Mouse (Mus musculus): ENCODE results near the gene Adgrd1. TPM values are rescaled to one million over a fixed set of nuclear protein-coding genes. Genes with fewer than 3 reads are reported as not detected.

Gene Adgrd1
- polyA plus RNA-seq, 1 experiment: 3.3 TPM

GRCm38 (mm10) chr5:129066541-129067230 lies 29.9 kb upstream of the Adgrd1 start:
- no peak for DNase-seq
- Histone ChIP-seq H3K27me3 (ENCODE audit: control insufficient read depth, insufficient read depth, low read length) (no peaks in the 10 kb centered on the region), H3K27ac (ENCODE audit: control insufficient read depth, insufficient read depth, low read length) (no peak overlapping the region), H3K4me3 (ENCODE audit: control insufficient read depth, insufficient read depth, low read length) (no peak overlapping the region), H3K4me1 (replicated peaks; ENCODE audit: control insufficient read depth, insufficient read depth, low read length) (peaks cover 3% of the 10 kb centered on the region; the same call in 1 of the 2 replicates), H3K36me3 (ENCODE audit: control insufficient read depth, insufficient read depth, low read length) (no peaks in the 10 kb centered on the region)
- 95% methylated on average over 8 of the region's 8 CpGs for WGBS
- no peak for TF ChIP-seq POLR2A (IDR thresholded peaks at IDR 0.05; ENCODE audit: control insufficient read depth, extremely low read depth, insufficient read depth, low read length, poor library complexity)
- no peak for TF ChIP-seq CTCF (IDR thresholded peaks at IDR 0.05; ENCODE audit: borderline replicate concordance, control insufficient read depth, extremely low read depth, insufficient read depth, low read length, poor library complexity)

DNA sequence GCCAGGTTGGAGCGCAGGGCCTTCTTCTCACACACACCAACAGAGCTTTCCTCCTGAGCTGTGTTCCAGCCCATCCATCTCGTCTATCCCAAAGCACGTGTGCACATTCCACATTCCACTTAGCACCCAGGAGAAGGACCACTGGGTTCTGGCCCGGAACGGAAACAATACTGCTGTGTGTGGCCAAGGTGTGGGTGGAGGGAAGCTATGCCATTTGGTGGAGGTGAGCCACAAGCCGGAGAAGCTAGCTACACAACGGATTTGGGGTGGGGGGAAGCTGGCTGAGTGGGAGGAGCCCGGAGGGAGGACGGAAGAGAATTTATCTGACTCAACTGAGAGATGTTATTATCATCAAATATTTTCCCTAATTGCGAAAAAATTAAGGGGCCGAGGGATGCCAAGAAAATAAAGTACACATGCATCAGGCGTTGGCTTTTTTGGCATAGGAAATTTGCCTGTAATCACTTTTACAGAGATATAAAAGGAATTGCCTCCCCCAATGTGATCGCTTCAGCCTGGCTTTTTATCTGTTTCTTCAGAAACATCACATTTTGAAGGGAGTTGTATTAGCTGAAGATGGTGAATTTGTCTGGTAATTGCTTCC lies 29.2 kb upstream of the Adgrd1 start:
- H3K4me3 ChIP-seq (ENCODE audit: control insufficient read depth, insufficient read depth, low read length): no peak overlapping the region
- H3K27ac ChIP-seq (ENCODE audit: control insufficient read depth, insufficient read depth, low read length): no peak overlapping the region
- no peaks in the 10 kb centered on the region for H3K27me3 ChIP-seq (ENCODE audit: control insufficient read depth, insufficient read depth, low read length)
- DNase-seq: no peak
- peaks cover 3% of the 10 kb centered on the region; the same call in 1 of the 2 replicates for H3K4me1 ChIP-seq (replicated peaks; ENCODE audit: control insufficient read depth, insufficient read depth, low read length)
- TF ChIP-seq POLR2A (IDR thresholded peaks at IDR 0.05; ENCODE audit: control insufficient read depth, extremely low read depth, insufficient read depth, low read length, poor library complexity) (no peak), CTCF (IDR thresholded peaks at IDR 0.05; ENCODE audit: borderline replicate concordance, control insufficient read depth, extremely low read depth, insufficient read depth, low read length, poor library complexity) (no peak)
- 78% methylated on average over 13 of the region's 13 CpGs for WGBS
- H3K36me3 ChIP-seq (ENCODE audit: control insufficient read depth, insufficient read depth, low read length): no peaks in the 10 kb centered on the region

DNA sequence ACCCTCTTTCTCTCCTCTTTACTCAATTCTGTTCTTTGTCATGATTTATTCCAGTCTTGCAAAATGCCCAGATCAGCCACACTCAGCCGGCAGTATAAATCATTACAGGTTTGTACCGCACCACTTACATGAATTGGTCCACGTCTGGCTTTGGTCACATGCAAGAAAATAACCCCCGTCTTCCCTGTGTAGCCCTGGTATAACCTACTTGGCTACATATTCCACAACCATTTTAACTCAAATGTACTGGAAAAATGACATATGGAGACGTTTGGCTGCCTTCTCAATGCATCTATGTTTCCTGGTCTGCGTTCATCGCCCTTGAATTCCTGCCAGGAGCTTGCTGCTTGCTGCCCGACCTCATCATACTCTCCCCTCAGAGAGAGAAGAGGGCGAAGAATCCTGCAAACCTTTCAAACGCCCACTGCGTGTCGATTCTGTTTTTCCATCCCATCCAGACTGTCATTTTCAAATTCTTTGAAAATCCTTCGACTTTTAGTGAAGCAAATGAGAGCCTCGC lies 24.7 kb upstream of the Adgrd1 start:
- no peak overlapping the region for H3K27ac ChIP-seq (ENCODE audit: control insufficient read depth, insufficient read depth, low read length)
- DNase-seq: no peak
- H3K36me3 ChIP-seq (ENCODE audit: control insufficient read depth, insufficient read depth, low read length): no peaks in the 10 kb centered on the region
- no peaks in the 10 kb centered on the region for H3K27me3 ChIP-seq (ENCODE audit: control insufficient read depth, insufficient read depth, low read length)
- TF ChIP-seq CTCF (IDR thresholded peaks at IDR 0.05; ENCODE audit: borderline replicate concordance, control insufficient read depth, extremely low read depth, insufficient read depth, low read length, poor library complexity) (no peak), POLR2A (IDR thresholded peaks at IDR 0.05; ENCODE audit: control insufficient read depth, extremely low read depth, insufficient read depth, low read length, poor library complexity) (no peak)
- H3K4me3 ChIP-seq (ENCODE audit: control insufficient read depth, insufficient read depth, low read length): no peak overlapping the region
- H3K4me1 ChIP-seq (replicated peaks; ENCODE audit: control insufficient read depth, insufficient read depth, low read length): 0 out of 2 replicates have a peak, but pooled peaks cover 4% of the 10 kb centered on the region
- 90% methylated on average over 14 of the region's 14 CpGs for WGBS

DNA sequence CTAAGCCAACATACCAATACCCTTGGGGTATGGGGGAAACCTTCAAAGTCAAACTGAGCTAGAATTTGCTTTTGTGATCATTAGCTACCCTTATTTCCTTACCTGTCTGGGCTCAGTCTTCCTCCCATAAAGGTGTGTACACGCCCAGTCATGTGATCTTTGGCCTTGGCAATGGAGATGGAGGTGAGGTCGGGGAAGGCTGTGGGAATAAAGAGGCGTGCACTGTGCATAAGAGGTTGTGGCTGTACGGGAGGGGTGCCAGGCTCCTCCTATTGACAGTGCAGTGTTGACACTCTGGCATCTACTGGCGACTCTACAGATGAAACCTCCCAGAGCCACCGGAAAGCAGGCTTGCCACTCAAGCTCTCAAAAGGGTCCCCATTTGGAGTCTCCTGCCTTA lies 23.1 kb upstream of the Adgrd1 start:
- H3K27me3 ChIP-seq (ENCODE audit: control insufficient read depth, insufficient read depth, low read length): no peaks in the 10 kb centered on the region
- 78% methylated on average over 6 of the region's 6 CpGs for WGBS
- peaks cover 4% of the 10 kb centered on the region; the same call in 1 of the 2 replicates for H3K4me1 ChIP-seq (replicated peaks; ENCODE audit: control insufficient read depth, insufficient read depth, low read length)
- H3K4me3 ChIP-seq (ENCODE audit: control insufficient read depth, insufficient read depth, low read length): no peak overlapping the region
- H3K27ac ChIP-seq (ENCODE audit: control insufficient read depth, insufficient read depth, low read length): no peak overlapping the region
- DNase-seq: no peak
- H3K36me3 ChIP-seq (ENCODE audit: control insufficient read depth, insufficient read depth, low read length): no peaks in the 10 kb centered on the region
- TF ChIP-seq POLR2A (IDR thresholded peaks at IDR 0.05; ENCODE audit: control insufficient read depth, extremely low read depth, insufficient read depth, low read length, poor library complexity): no peak
- TF ChIP-seq CTCF (IDR thresholded peaks at IDR 0.05; ENCODE audit: borderline replicate concordance, control insufficient read depth, extremely low read depth, insufficient read depth, low read length, poor library complexity): no peak

DNA sequence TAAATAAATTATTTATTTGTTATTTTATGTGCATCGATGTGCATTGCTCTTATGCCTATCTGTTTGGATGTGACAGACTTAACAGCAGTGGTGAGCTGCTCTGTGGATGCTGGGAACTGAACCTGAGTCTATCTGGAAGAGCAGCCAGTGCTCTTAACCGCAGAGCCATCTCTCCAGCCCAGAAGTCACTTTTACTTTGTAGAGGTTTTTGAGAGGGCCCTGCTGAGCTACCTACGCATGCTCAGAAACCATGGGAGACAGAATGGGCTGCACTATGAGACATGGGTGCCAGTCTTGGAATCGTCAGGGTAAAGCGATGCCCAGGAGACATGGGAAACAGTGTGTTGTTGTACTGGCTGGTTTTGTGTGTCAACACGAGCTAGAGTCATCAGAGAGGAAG lies 20.5 kb upstream of the Adgrd1 start:
- no peak for DNase-seq
- Histone ChIP-seq H3K4me1 (replicated peaks; ENCODE audit: control insufficient read depth, insufficient read depth, low read length) (peaks cover 4% of the 10 kb centered on the region; the same call in 1 of the 2 replicates), H3K27me3 (ENCODE audit: control insufficient read depth, insufficient read depth, low read length) (no peaks in the 10 kb centered on the region), H3K27ac (ENCODE audit: control insufficient read depth, insufficient read depth, low read length) (no peak overlapping the region), H3K36me3 (ENCODE audit: control insufficient read depth, insufficient read depth, low read length) (no peaks in the 10 kb centered on the region), H3K4me3 (ENCODE audit: control insufficient read depth, insufficient read depth, low read length) (no peak overlapping the region)
- WGBS: 86% methylated on average over 6 of the region's 6 CpGs
- TF ChIP-seq POLR2A (IDR thresholded peaks at IDR 0.05; ENCODE audit: control insufficient read depth, extremely low read depth, insufficient read depth, low read length, poor library complexity) (no peak), CTCF (IDR thresholded peaks at IDR 0.05; ENCODE audit: borderline replicate concordance, control insufficient read depth, extremely low read depth, insufficient read depth, low read length, poor library complexity) (no peak)

DNA sequence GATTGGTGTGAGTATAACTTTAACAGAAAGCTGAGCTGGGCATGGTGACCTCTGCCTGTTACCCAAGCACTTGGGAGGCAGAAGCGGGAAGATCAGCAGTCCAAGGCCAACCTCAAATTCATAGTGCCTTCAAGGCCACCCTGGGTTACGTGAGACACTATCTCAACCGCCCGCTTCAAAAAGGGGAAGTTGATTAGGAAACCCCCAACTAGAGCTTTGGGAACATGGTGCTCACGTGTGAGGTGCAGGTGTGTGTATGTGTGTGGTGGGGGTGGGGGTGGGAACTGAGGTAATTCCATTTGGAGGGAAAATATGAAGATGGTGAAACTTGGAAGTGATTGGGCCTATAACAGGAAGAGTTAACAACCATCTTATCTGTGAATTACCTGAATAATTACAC lies 19.3 kb upstream of the Adgrd1 start:
- H3K4me1 ChIP-seq (replicated peaks; ENCODE audit: control insufficient read depth, insufficient read depth, low read length): peaks cover 4% of the 10 kb centered on the region; the same call in 1 of the 2 replicates
- no peak overlapping the region for H3K4me3 ChIP-seq (ENCODE audit: control insufficient read depth, insufficient read depth, low read length)
- no peak for DNase-seq
- no peaks in the 10 kb centered on the region for H3K27me3 ChIP-seq (ENCODE audit: control insufficient read depth, insufficient read depth, low read length)
- 20% methylated on average over 5 of the region's 5 CpGs for WGBS
- H3K36me3 ChIP-seq (ENCODE audit: control insufficient read depth, insufficient read depth, low read length): no peaks in the 10 kb centered on the region
- TF ChIP-seq CTCF (IDR thresholded peaks at IDR 0.05; ENCODE audit: borderline replicate concordance, control insufficient read depth, extremely low read depth, insufficient read depth, low read length, poor library complexity) (no peak), POLR2A (IDR thresholded peaks at IDR 0.05; ENCODE audit: control insufficient read depth, extremely low read depth, insufficient read depth, low read length, poor library complexity) (no peak)
- no peak overlapping the region for H3K27ac ChIP-seq (ENCODE audit: control insufficient read depth, insufficient read depth, low read length)
